Mouse (Mus musculus): ENCODE results near the gene Tnfrsf1b. TPM values are rescaled to one million over a fixed set of nuclear protein-coding genes. Genes with fewer than 3 reads are reported as not detected.

Tnfrsf1b gene
- polyA plus RNA-seq, 1 experiment: 10.5 TPM

GRCm38 (mm10) chr4:145219240-145219985 lies 27.3 kb downstream of the Tnfrsf1b start:
- DNase-seq (ENCODE audit: low spot score): no peak

- DNase-seq (ENCODE audit: low spot score): no peak
These were observed 28.8 kb downstream of the Tnfrsf1b start for GRCm38 (mm10) chr4:145217837-145218236.

- DNase-seq (ENCODE audit: low spot score): no peak
These were observed 29.6 kb downstream of the Tnfrsf1b start for GRCm38 (mm10) chr4:145217046-145217445.

GRCm38 (mm10) chr4:145215396-145215795 lies 31.3 kb downstream of the Tnfrsf1b start:
- DNase-seq (ENCODE audit: low spot score): no peak

- no peak for DNase-seq (ENCODE audit: low spot score)
These were observed 31.9 kb downstream of the Tnfrsf1b start for GRCm38 (mm10) chr4:145214786-145215174.

- DNase-seq (ENCODE audit: low spot score): peak; percentile 85
These were observed 32.5 kb downstream of the Tnfrsf1b start for GRCm38 (mm10) chr4:145213999-145214785.

- DNase-seq (ENCODE audit: low spot score): no peak
These were observed 35.6 kb downstream of the Tnfrsf1b start for GRCm38 (mm10) chr4:145211076-145211475.

GRCm38 (mm10) chr4:145210564-145210963 lies 36.1 kb downstream of the Tnfrsf1b start:
- DNase-seq (ENCODE audit: low spot score): no peak

- no peak for DNase-seq (ENCODE audit: low spot score)
These were observed 37.0 kb downstream of the Tnfrsf1b start for GRCm38 (mm10) chr4:145209690-145210088.

GRCm38 (mm10) chr4:145209076-145209689 lies 37.5 kb downstream of the Tnfrsf1b start:
- DNase-seq (ENCODE audit: low spot score): no peak

GRCm38 (mm10) chr4:145207718-145208371 lies 38.8 kb downstream of the Tnfrsf1b start:
- no peak for DNase-seq (ENCODE audit: low spot score)

- DNase-seq (ENCODE audit: low spot score): no peak
These were observed 41.9 kb downstream of the Tnfrsf1b start for GRCm38 (mm10) chr4:145204779-145205178.

- DNase-seq (ENCODE audit: low spot score): no peak
These were observed 43.4 kb downstream of the Tnfrsf1b start for GRCm38 (mm10) chr4:145203305-145203704.

GRCm38 (mm10) chr4:145201424-145201823 lies 45.2 kb downstream of the Tnfrsf1b start:
- DNase-seq (ENCODE audit: low spot score): no peak

- no peak for DNase-seq (ENCODE audit: low spot score)
These were observed 46.5 kb downstream of the Tnfrsf1b start for GRCm38 (mm10) chr4:145199982-145200699.

- no peak for DNase-seq (ENCODE audit: low spot score)
These were observed 50.1 kb downstream of the Tnfrsf1b start for GRCm38 (mm10) chr4:145196586-145196985.

GRCm38 (mm10) chr4:145195172-145195571 lies 51.5 kb downstream of the Tnfrsf1b start:
- no peak for DNase-seq (ENCODE audit: low spot score)

- DNase-seq (ENCODE audit: low spot score): peak; percentile 76
These were observed 52.0 kb downstream of the Tnfrsf1b start, which contains the start of gene Vps13d for GRCm38 (mm10) chr4:145194559-145195162. Vps13d (minus strand) TSS chr4:145195005.

GRCm38 (mm10) chr4:145193991-145194511 lies 52.6 kb downstream of the Tnfrsf1b start:
- peak; percentile 37 for DNase-seq (ENCODE audit: low spot score)

- DNase-seq (ENCODE audit: low spot score): no peak
These were observed 53.3 kb downstream of the Tnfrsf1b start for GRCm38 (mm10) chr4:145193406-145193805.

GRCm38 (mm10) chr4:145192686-145193085 lies 54.0 kb downstream of the Tnfrsf1b start:
- no peak for DNase-seq (ENCODE audit: low spot score)
